Mouse (Mus musculus) MEL (cell line): ENCODE measurements around the gene Rras2.

ENCODE experiments used
- CHD2 ChIP-seq: IDR thresholded peaks from 2 replicates; pipeline ENCODE4 v1.6.1; 2011; ENCODE audit warnings: low read length, improper control_type of control experiment
- CTCF ChIP-seq, 3 experiments: IDR thresholded peaks in 2 of 3; conservative IDR thresholded peaks in 1 of 3; 2 replicates each; pipeline ENCODE4 v1.5.1; 2011 to 2012; ENCODE audit warnings: low read length in 3 of 3, low read depth in 2 of 3, mild to moderate bottlenecking in 2 of 3, improper control_type of control experiment in 1 of 3, inconsistent platforms in 1 of 3, mixed read lengths in 1 of 3, moderate library complexity in 1 of 3; ENCODE audit not compliant: control insufficient read depth in 1 of 3, insufficient read depth in 1 of 3, poor library complexity in 1 of 3, severe bottlenecking in 1 of 3
- E2F4 ChIP-seq: IDR thresholded peaks from 2 replicates; pipeline ENCODE4 v1.6.1; 2011; ENCODE audit warnings: low read depth, low read length, improper control_type of control experiment, borderline replicate concordance
- EP300 ChIP-seq, 2 experiments: IDR thresholded peaks; 2 replicates each; pipeline ENCODE4 v1.6.1; 2011; ENCODE audit warnings: improper control_type of control experiment in 2 of 2, low read length in 2 of 2, low read depth in 1 of 2, mild to moderate bottlenecking in 1 of 2
- ETS1 ChIP-seq: IDR thresholded peaks from 2 replicates; pipeline ENCODE4 v1.6.1; 2012; ENCODE audit warnings: low read depth, mild to moderate bottlenecking, inconsistent platforms, low read length, improper control_type of control experiment, moderate library complexity
- JUND ChIP-seq: IDR thresholded peaks from 2 replicates; pipeline ENCODE4 v1.6.1; 2011; ENCODE audit warnings: low read depth, mild to moderate bottlenecking, improper control_type of control experiment, low read length
- MAFK ChIP-seq: IDR thresholded peaks from 2 replicates; pipeline ENCODE4 v1.6.1; 2011; ENCODE audit warnings: low read depth, mild to moderate bottlenecking, low read length, improper control_type of control experiment, borderline replicate concordance
- MEF2A ChIP-seq: IDR thresholded peaks from 2 replicates; pipeline ENCODE4 v1.6.1; 2014; ENCODE audit warnings: low read depth, mild to moderate bottlenecking, inconsistent platforms, low read length, improper control_type of control experiment; ENCODE audit not compliant: poor library complexity, insufficient replicate concordance, severe bottlenecking; ENCODE audit errors: extremely low read depth
- POLR2A ChIP-seq, 2 experiments: IDR thresholded peaks; 2 replicates each; pipeline ENCODE4 v1.6.1; 2011 to 2012; ENCODE audit warnings: low read length in 2 of 2, mild to moderate bottlenecking in 2 of 2, control low read depth in 1 of 2, improper control_type of control experiment in 1 of 2, low read depth in 1 of 2, moderate library complexity in 1 of 2; ENCODE audit not compliant: control insufficient read depth in 1 of 2, insufficient read depth in 1 of 2, poor library complexity in 1 of 2
- RAD21 ChIP-seq: IDR thresholded peaks from 2 replicates; pipeline ENCODE4 v1.6.1; 2011; ENCODE audit warnings: mild to moderate bottlenecking, low read depth, low read length, improper control_type of control experiment
- USF1 ChIP-seq: IDR thresholded peaks from 2 replicates; pipeline ENCODE4 v1.6.1; 2014; ENCODE audit warnings: low read depth, mild to moderate bottlenecking, inconsistent platforms, low read length, improper control_type of control experiment, moderate library complexity
- ZC3H11A ChIP-seq: IDR thresholded peaks from 2 replicates; pipeline ENCODE4 v1.6.1; 2012; ENCODE audit warnings: low read depth, mild to moderate bottlenecking, inconsistent platforms, low read length, improper control_type of control experiment

DNA sequence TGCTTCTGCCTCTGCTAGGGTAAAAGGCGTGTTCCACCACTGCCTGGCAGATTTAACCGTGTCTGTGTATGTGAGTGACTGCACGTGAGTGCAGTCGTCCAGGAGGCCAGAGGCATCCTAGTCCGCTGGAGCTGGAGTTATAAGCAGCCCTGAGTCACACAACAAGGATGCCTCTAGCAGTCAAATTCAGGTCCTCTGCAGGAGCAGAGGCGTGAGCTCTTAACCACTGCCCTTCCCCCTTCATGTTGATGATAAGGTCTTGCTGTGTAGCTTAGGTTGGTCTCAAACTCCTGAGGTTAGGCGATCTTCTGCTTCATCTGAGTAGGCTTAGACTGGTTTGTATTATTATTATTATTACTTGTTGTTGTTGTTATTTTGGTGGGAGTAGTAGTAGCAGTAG, 22.4 kb upstream of the Rras2 start:
- TF ChIP-seq JUND, result no peak
- TF ChIP-seq USF1, result no peak
- TF ChIP-seq ETS1, result no peak
- TF ChIP-seq POLR2A (IDR thresholded peaks at IDR 0.05; ENCODE audit: control insufficient read depth in 1 of 2, insufficient read depth in 1 of 2, low read depth in 1 of 2, low read length in 2 of 2, poor library complexity in 1 of 2), result no peak
- TF ChIP-seq CTCF (IDR thresholded peaks at IDR 0.05 in 2 of 3, conservative IDR thresholded peaks at IDR 0.05 in 1 of 3; ENCODE audit: control insufficient read depth in 1 of 3, insufficient read depth in 1 of 3, low read depth in 2 of 3, low read length in 3 of 3, poor library complexity in 1 of 3, severe bottlenecking in 1 of 3), result no peak
- TF ChIP-seq MEF2A, result no peak
- TF ChIP-seq ZC3H11A, result no peak
- no peak for TF ChIP-seq EP300 (IDR thresholded peaks at IDR 0.05; ENCODE audit: low read depth in 1 of 2, low read length in 2 of 2)
- no peak for TF ChIP-seq CHD2
- TF ChIP-seq MAFK, result no peak
- TF ChIP-seq RAD21, result no peak
- no peak for TF ChIP-seq E2F4
